Mouse (Mus musculus) olfactory bulb, adult 2 months (tissue): ENCODE measurements around the gene Dcaf17.

Source experiments
- CTCF ChIP-seq: fragments of 200-500 bp; IDR thresholded peaks from 2 replicates; pipeline ENCODE4 v1.5.1; 2012; ENCODE audit warnings: low read depth, mild to moderate bottlenecking, low read length, moderate library complexity; ENCODE audit not compliant: insufficient read depth
- POLR2A ChIP-seq: fragments of 200-500 bp; IDR thresholded peaks from 2 replicates; pipeline ENCODE4 v1.6.1; 2012; ENCODE audit warnings: mild to moderate bottlenecking, low read depth, low read length, moderate library complexity; ENCODE audit not compliant: insufficient read depth

DNA sequence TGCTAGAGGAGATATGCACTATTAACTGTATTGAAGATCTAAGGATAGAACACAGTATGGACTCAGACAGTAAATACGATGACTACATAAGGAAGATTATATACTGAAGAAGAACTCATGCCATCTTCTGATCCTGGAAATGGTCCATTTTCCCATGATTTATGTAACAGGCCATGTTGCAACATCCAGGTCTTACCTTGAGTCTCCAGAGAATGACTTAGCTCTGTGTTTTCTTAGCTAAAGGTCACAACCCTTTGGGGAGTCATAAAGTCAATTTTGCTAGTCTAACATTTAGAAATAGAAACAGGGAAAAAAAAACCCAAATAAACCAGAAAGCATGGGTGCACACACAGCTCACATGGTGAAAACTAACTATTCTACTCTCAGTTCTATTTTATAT is 43.3 kb upstream of the Dcaf17 start:
- TF ChIP-seq POLR2A (no peak), CTCF (no peak)
